Mouse (Mus musculus) heart, postnatal 0 days (tissue): ENCODE results near the gene Retnla. TPM values are rescaled to one million over a fixed set of nuclear protein-coding genes. Genes with fewer than 3 reads are reported as not detected.

Experiments
- ATAC-seq: fragments of 200-750 bp; cut with Nextera tagmentation; 2 replicates; pipeline ENCODE4 v1.8.0; 2017; ENCODE audit warnings: low read depth, moderate number of reproducible peaks, moderate library complexity; ENCODE audit not compliant: insufficient read depth
- DNase-seq: peaks from one replicate; pipeline ENCODE4 v3.0.0-alpha.2; 2016; ENCODE audit warnings: low spot score
- H3K27ac ChIP-seq: fragments of 300-500 bp; sonication (generic); 2 replicates; pipeline ENCODE4 v1.5.1; 2014; ENCODE audit warnings: low read depth, mild to moderate bottlenecking
- H3K27me3 ChIP-seq: fragments of 300-500 bp; sonication (generic); 2 replicates; pipeline ENCODE4 v1.6.1; 2014; ENCODE audit warnings: low read length, mixed read lengths; ENCODE audit not compliant: control insufficient read depth, insufficient read depth
- H3K36me3 ChIP-seq: fragments of 300-500 bp; sonication (generic); replicated peaks from 2 replicates; pipeline ENCODE4 v1.6.1; 2014; ENCODE audit warnings: low read length, mixed read lengths; ENCODE audit not compliant: control insufficient read depth, insufficient read depth
- H3K4me1 ChIP-seq: fragments of 300-500 bp; sonication (generic); 2 replicates; pipeline ENCODE4 v1.6.1; 2014; ENCODE audit warnings: antibody characterized with exemption; ENCODE audit not compliant: control insufficient read depth, insufficient read depth
- H3K4me2 ChIP-seq: fragments of 300-500 bp; sonication (generic); 2 replicates; pipeline ENCODE4 v1.6.1; 2014; ENCODE audit warnings: low read depth, mild to moderate bottlenecking, low read length, moderate library complexity
- H3K4me3 ChIP-seq: fragments of 300-500 bp; sonication (generic); 2 replicates; pipeline ENCODE4 v1.5.1; 2014; ENCODE audit warnings: low read depth, low read length
- H3K9ac ChIP-seq: fragments of 300-500 bp; sonication (generic); replicated peaks from 2 replicates; pipeline ENCODE4 v1.6.1; 2014; ENCODE audit warnings: low read depth, low read length, mixed read lengths
- H3K9me3 ChIP-seq: fragments of 300-500 bp; sonication (generic); replicated peaks from 2 replicates; pipeline ENCODE4 v1.6.1; 2016; ENCODE audit warnings: low read length; ENCODE audit not compliant: control insufficient read depth
- CTCF ChIP-seq: IDR thresholded peaks from 2 replicates; pipeline ENCODE4 v1.5.1; 2016; ENCODE audit warnings: antibody characterized with exemption, control low read depth, low read depth
- EP300 ChIP-seq: IDR thresholded peaks from 2 replicates; pipeline ENCODE4 v1.6.1; 2016; ENCODE audit warnings: antibody characterized with exemption, low read depth
- WGBS: fragments of 180-500 bp; shearing (Covaris S2); extraction: QIAGEN DNeasy Blood & Tissue Kit; methylation state at CpG from one replicate; pipeline ENCODE4 v1.1.7; 2014; 5-methylcytosine and 5-hydroxymethylcytosine counted together
- polyA plus RNA-seq: library from polyadenylated mRNA; unstranded; fragments of >200 nt; fragmentation: Nextera tagmentation; extraction: Ambion mirVana; gene quantifications from 2 replicates; pipeline ENCODE4 v1.2.1, GENCODE M21; 2015
- total RNA-seq: library from RNA; depleted of rRNA; stranded (reverse); fragments of >200 nt; gene quantifications from 2 replicates; pipeline ENCODE4 v1.2.3, GENCODE M21; 2014; ENCODE audit warnings: low replicate concordance

Retnla gene
- total and polyA plus RNA-seq, 2 experiments from 2014 or later, result 0.20 TPM; not detected in 1

- TF ChIP-seq CTCF, result no peak
- no peak for TF ChIP-seq EP300
- 34% methylated on average over 2 of the region's 2 CpGs for WGBS
Observed at GRCm38 (mm10) chr16:48809374-48809773, 33.0 kb upstream of the Retnla start.

DNA sequence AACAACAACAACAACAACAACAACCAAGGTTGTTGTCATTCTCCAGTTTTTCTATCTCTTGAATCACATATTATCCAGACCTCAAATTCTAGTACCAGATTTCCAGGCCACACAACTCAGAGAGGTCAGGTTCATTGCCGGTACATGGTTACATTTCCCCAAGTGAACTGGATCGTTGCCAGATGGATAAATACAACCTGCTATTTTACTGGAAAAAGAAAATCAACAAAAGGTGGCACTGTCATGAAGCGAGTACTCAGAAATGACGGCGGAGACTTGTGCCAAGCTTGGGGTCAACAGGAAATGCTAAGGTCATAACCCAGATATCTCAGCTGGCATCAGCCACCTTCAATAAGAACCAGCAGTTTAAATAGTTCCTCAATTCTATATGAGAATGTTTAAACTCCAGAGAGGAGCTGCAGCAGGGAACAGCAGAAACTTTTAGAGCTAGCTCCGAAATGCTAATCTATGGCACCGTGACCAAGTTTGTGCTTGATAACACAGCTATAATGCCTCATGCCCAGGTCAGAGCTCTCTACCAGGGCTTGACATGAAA, 30.4 kb upstream of the Retnla start:
- Histone ChIP-seq H3K4me2 (no peak overlapping the region), H3K9ac (no peak overlapping the region), H3K27me3 (no peaks in the 10 kb centered on the region), H3K36me3 (no peaks in the 10 kb centered on the region), H3K4me1 (no peaks in the 10 kb centered on the region), H3K27ac (no peak overlapping the region), H3K9me3 (no peaks in the 10 kb centered on the region), H3K4me3 (no peak overlapping the region)
- TF ChIP-seq EP300 (no peak), CTCF (no peak)
- ATAC-seq (no peak), DNase-seq (no peak)
- 59% methylated on average over 7 of the region's 7 CpGs for WGBS

More at GRCm38 (mm10) chr16:48809374-48809773, 33.0 kb upstream of the Retnla start:
- Histone ChIP-seq H3K9me3 (no peaks in the 10 kb centered on the region), H3K4me2 (no peak overlapping the region), H3K27me3 (no peaks in the 10 kb centered on the region), H3K9ac (no peak overlapping the region), H3K4me3 (no peak overlapping the region), H3K4me1 (no peaks in the 10 kb centered on the region), H3K36me3 (no peaks in the 10 kb centered on the region), H3K27ac (no peak overlapping the region)
- ATAC-seq, result no peak
- no peak for DNase-seq

GRCm38 (mm10) chr16:48816695-48817094, 25.7 kb upstream of the Retnla start, which contains the start of gene Retnlb:
TSS of gene Retnlb (plus strand) at chr16:48816856.
- 81% methylated on average over 2 of the region's 2 CpGs for WGBS
- ATAC-seq (no peak), DNase-seq (no peak)
- H3K27ac ChIP-seq, result no peak within 1 kb of the TSS
- H3K9me3 ChIP-seq, result no peaks in the 10 kb centered on the region
- H3K4me2 ChIP-seq, result no peak within 1 kb of the TSS
- H3K9ac ChIP-seq, result no peak within 1 kb of the TSS
- H3K27me3 ChIP-seq, result no peaks in the 10 kb centered on the region
- TF ChIP-seq CTCF, result no peak
- TF ChIP-seq EP300, result no peak
- no peaks in the 10 kb centered on the region for H3K36me3 ChIP-seq
- no peaks in the 10 kb centered on the region for H3K4me1 ChIP-seq
- H3K4me3 ChIP-seq, result no peak within 1 kb of the TSS

DNA sequence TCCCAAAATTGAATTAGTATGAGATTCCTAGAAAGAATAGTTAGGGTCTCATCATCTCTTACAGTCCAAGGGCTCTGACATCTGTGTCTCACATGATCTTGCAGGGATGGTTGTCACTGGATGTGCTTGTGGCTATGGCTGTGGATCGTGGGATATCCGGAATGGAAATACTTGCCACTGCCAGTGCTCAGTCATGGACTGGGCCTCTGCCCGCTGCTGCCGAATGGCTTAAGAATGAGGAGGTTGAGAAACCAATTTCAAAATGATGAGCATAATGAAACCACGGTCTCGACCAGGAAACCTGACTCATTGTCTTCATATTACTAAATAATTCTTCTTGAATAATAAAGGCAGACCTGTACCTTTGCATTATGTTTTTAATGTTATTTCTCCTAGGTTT, 23.8 kb upstream of the Retnla start:
- Histone ChIP-seq H3K27ac (no peak overlapping the region), H3K4me1 (no peaks in the 10 kb centered on the region), H3K4me3 (no peak overlapping the region), H3K36me3 (no peaks in the 10 kb centered on the region), H3K9ac (no peak overlapping the region), H3K27me3 (no peaks in the 10 kb centered on the region), H3K9me3 (no peaks in the 10 kb centered on the region), H3K4me2 (no peak overlapping the region)
- ATAC-seq (no peak), DNase-seq (no peak)
- WGBS, result 88% methylated on average over 6 of the region's 6 CpGs
- TF ChIP-seq CTCF (no peak), EP300 (no peak)

- no peak overlapping the region for H3K4me3 ChIP-seq
- ATAC-seq (no peak), DNase-seq (no peak)
- TF ChIP-seq EP300, result no peak
- no peak for TF ChIP-seq CTCF
- no peak overlapping the region for H3K9ac ChIP-seq
- H3K27me3 ChIP-seq, result no peaks in the 10 kb centered on the region
- H3K36me3 ChIP-seq, result no peaks in the 10 kb centered on the region
- no peak overlapping the region for H3K4me2 ChIP-seq
- H3K4me1 ChIP-seq, result no peaks in the 10 kb centered on the region
- no peaks in the 10 kb centered on the region for H3K9me3 ChIP-seq
- WGBS, result 71% methylated on average over 3 of the region's 3 CpGs
- H3K27ac ChIP-seq, result no peak overlapping the region
Observed at GRCm38 (mm10) chr16:48826474-48826873, 15.9 kb upstream of the Retnla start.

- no peaks in the 10 kb centered on the region for H3K4me1 ChIP-seq
- DNase-seq (no peak), ATAC-seq (no peak)
- no peak overlapping the region for H3K9ac ChIP-seq
- H3K27me3 ChIP-seq, result no peaks in the 10 kb centered on the region
- no peak overlapping the region for H3K27ac ChIP-seq
- no peaks in the 10 kb centered on the region for H3K36me3 ChIP-seq
- no peaks in the 10 kb centered on the region for H3K9me3 ChIP-seq
- no peak for TF ChIP-seq CTCF
- no peak for TF ChIP-seq EP300
- no peak overlapping the region for H3K4me2 ChIP-seq
- WGBS, result 37% methylated on average over 1 of the region's 1 CpGs
- no peak overlapping the region for H3K4me3 ChIP-seq
Observed at GRCm38 (mm10) chr16:48827625-48828024, 14.7 kb upstream of the Retnla start.
